Mouse (Mus musculus) kidney, adult 2 months (tissue): ENCODE results near the gene Sh3gl3.

ENCODE experiments used
- CTCF ChIP-seq: fragments of 200-500 bp; conservative IDR thresholded peaks from 2 replicates; pipeline ENCODE4 v1.5.1; 2011; ENCODE audit warnings: low read depth, mild to moderate bottlenecking, control low read depth, low read length, moderate library complexity, mixed read lengths; ENCODE audit not compliant: insufficient read depth, insufficient read length
- POLR2A ChIP-seq: fragments of 200-500 bp; IDR thresholded peaks from one replicate; pipeline ENCODE4 v1.6.1; 2011; ENCODE audit warnings: low read depth, low read length, control low read depth

DNA sequence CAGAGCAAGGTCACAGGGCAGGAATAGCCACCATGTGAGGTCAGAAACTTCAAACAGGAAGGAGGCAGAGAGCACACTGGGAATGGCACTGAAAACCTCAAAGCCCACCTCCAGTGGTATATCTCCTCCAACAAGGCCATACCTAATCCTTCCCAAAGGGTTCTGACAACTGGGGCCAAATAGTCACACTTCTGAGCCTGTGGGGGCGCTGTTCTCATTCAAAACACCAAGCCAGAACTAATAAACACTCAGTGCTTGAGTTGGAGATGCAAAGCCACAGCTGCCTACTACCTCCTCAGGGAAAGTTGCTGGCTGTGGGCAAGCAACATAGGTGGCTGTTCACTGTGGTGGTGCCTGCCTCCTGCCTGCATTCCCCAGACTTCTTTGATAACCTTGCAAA, 96.3 kb downstream of the Sh3gl3 start:
- no peak; the same call in 1 of the 2 replicates for TF ChIP-seq CTCF
- no peak for TF ChIP-seq POLR2A
